Mouse (Mus musculus) right cerebral cortex, adult 18-20 months (tissue): ENCODE data around the gene Wwtr1.
A peak's percentile ranks its signal among the peaks of the same experiment; 100 is the strongest.

ENCODE experiments used
- DNase-seq: peaks from one replicate; pipeline ENCODE4 v3.0.0; 2022; ENCODE audit warnings: mixed read lengths

Wwtr1 gene

DNA sequence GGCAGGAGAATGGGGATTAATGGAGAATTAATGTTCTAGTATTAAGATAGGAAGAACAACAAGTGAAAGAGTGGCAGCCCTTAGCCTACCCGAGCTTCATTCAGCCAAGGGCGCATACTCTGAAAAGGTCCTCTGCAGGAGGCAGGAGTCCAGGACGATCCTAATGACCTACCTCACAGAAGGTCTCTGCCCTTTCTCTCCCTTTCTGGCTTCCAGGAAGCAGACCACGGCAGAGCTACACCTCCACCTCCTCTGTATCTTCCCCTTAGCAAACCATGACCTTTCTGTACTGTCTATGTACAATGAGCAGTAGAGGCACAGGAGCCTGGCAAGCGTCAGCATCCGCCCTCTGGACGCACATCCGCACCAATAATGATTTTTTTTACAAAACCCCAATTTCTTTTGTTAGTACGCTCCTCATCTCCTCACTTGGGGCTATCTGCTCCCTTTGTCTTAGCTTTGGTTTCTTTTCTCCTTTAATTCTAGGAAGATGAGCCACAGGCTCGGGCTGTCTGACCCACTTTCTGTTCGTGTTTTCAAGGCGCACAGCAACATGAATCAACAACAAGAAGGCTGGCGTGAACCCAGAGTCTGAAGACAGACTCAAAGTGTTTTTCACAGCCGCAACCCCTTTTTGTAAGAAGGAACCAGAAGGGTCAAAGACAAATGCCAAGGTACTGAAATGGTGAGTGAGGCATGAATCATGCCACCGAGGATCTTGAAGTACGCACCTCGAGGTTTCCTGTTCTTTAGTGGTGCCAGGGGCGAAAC lies 63.7 kb downstream of the Wwtr1 start:
- peak; percentile 19 for DNase-seq

- no peak for DNase-seq
Measured at GRCm38 (mm10) chr3:57509945-57510675, 65.6 kb downstream of the Wwtr1 start.

DNA sequence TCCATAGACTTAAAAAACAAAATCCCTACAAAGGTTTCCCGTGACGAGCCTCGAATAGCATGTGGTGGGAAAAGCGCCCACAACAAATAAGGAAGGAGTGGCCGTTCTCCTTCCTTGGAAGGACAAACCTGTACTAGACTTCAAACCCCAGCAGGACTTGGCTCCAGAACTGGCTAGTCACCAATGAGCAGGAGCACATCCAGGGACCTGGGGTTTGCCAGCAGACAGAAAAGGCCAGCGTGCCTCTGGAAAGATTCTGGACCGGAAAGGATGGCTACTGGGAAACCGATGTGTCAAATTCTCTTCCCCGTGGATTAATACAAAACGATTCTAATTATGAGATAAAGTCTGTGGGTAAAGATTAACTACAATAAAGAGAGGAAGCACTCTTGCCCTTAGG lies 69.7 kb downstream of the Wwtr1 start:
- DNase-seq = peak; percentile 12

DNA sequence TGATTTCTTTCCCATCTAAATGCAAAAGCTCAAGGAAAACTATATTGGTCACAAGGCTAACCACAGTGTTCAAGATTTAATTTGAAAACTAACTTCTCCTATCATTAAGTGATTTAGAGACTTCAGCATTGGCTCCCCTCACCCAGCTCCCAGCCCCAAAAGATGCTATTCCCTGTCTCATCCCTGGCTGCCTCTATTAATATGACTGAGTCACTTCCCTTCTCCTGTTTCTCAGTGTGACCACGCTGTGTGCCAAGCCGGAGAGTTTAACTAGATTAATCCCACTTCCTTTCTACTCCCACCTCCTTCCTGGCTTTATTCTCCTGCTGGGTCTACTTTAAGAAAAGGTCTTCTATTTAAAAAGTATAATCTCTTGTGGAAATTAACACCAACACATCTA lies 71.0 kb downstream of the Wwtr1 start:
- peak; percentile 45 for DNase-seq

DNA sequence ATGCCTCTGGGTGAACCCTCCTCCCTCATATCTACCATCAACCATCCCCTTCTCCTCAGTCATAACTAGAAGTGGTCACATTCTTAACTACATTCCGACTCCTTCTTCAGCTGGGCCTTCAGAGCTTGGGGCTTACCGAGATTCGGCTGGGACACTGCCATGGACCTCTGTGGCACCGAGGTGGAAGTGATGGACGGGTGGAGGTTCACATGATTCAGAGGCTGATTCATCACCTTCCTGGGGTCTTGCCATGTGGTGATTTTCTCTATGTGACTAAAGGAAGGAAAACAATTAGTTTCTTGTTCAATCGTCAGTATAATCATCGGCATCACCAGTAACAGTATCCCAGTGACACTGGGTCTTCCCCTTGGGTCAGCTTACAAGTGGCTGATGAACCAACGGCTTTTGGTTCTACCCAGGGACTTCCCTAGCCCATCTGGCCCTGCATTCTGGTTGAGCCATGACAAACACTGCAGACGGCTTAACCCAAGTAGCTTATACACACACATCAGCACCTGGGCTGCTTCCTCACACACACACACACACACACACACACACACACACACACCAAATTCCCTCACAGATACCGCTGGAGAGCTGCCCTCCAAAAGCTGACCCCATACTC lies 74.0 kb downstream of the Wwtr1 start:
- DNase-seq = no peak

DNA sequence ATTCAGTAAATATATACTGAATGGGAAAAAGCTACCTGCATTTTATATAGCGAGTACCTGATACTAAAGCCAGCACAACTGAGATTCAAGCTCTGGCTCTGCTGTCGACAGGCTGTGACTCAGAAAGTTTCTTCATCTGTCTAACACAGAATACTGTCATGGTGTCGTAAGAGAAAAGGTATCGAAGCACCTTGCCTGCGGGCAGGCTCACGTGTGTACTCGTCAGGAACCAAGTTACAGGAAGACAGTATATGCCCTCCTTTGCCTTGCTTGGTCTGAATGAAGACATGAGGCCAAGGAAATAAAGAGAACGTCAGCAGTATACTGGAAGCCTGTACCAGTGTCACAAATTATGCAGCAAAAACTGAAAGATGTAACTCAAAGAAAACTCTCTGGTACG lies 74.9 kb downstream of the Wwtr1 start:
- DNase-seq = no peak

GRCm38 (mm10) chr3:57497791-57498190 lies 77.9 kb downstream of the Wwtr1 start:
- DNase-seq = no peak

- no peak for DNase-seq
Measured at GRCm38 (mm10) chr3:57496428-57496827, 79.3 kb downstream of the Wwtr1 start.

DNA sequence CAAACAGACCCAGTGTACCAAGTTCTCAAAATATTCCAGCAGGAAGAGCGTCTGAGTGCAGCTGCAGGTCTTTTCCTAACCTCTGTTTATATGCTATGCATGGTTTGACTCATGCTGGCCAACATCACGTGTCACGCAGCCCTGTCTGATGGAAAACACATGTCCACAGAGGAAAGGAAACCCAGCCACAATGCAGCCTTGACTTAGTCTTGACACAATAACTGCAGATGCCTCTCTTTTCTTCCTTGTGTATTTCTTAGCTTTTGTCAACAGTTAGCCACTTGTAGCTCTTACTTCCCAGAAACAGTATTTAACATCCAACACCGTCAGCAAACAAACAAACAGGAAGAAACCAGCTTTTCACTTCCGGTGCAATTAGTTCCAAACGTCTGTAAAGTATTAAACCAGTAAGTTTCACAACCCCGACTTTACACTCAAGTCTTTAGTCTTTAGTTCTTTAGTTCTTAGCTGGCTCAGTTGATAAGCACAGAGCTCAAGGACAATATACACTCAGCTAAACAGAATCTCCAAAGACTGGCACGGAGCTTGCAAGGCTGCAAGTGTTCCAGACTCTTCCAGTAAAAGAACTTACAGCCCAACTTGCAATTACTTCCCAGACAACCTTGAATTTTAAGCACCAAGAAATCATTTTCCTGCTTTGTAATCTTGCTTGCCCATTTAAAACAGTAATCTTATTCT lies 88.1 kb downstream of the Wwtr1 start:
- no peak for DNase-seq

GRCm38 (mm10) chr3:57486068-57486467 lies 89.6 kb downstream of the Wwtr1 start:
- no peak for DNase-seq

- no peak for DNase-seq
Measured at GRCm38 (mm10) chr3:57481981-57482380, 93.7 kb downstream of the Wwtr1 start.

DNA sequence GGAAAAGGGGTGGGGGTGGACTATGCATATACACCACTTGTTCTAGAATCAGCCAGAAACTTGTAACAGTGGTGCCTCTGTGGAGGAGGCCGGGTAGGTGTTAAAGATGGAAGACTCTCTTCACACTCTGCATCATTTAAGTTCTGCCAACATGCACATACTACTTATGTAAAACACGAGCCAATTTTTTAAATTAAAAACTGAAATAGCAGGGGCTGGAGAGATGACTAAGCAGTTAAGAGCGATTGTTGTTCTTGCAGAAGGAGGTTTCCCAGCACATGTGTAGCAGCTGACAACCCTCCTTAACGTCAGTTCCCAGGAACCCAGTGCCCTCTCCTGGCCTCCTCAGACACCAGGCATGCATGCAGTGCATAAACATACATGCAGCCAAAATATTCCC lies 95.1 kb downstream of the Wwtr1 start:
- DNase-seq = peak; percentile 26

- DNase-seq = no peak
Measured at GRCm38 (mm10) chr3:57474421-57474820, 101.3 kb downstream of the Wwtr1 start.

- no peak for DNase-seq
Measured at GRCm38 (mm10) chr3:57472407-57472806, 103.3 kb downstream of the Wwtr1 start.

- peak; percentile 40 for DNase-seq
Measured at GRCm38 (mm10) chr3:57470981-57471601, 104.6 kb downstream of the Wwtr1 start.

- DNase-seq = peak; percentile 25
Measured at GRCm38 (mm10) chr3:57470326-57470725, 105.4 kb downstream of the Wwtr1 start.

DNA sequence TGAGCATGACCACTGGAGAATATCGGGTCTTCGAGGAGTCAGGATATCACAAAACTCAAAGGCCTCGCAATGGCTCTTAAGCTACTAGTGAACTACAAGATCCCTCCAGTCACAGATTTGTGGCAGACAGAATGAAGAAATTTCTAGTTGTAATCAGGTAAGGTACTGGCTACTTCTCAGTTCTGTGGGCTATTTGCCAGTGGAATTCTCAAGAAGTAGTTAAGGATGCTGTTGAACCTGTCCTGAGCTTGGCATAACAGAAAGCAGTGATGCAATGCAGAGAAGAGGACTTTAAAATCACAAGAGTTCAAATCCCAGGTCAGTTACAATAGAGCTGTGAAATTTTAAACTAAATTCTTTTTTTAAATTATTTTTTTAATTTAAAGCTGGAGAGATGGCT lies 106.4 kb downstream of the Wwtr1 start:
- no peak for DNase-seq

GRCm38 (mm10) chr3:57466289-57466688 lies 109.4 kb downstream of the Wwtr1 start:
- no peak for DNase-seq

GRCm38 (mm10) chr3:57463302-57463701 lies 112.4 kb downstream of the Wwtr1 start:
- DNase-seq = no peak

GRCm38 (mm10) chr3:57458652-57459051 lies 117.1 kb downstream of the Wwtr1 start:
- no peak for DNase-seq

DNA sequence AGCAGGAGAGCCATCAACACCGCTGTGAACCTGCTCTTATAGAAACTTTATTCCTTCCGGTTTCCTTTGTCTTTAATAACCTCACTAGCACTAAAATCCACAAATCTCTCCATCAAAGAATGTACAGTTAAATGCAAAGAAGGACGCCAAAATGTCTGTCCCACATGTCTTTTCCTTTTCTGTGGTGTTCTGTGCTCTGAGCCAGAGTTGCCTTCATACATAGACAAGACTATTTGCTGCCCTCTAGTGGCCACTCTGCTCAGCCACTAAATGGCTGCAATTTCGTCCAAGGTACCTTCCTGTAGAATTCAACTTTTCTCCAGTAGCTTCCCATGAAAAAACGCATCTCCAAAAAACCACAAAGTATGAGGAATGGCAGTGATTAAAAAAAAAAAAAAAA lies 127.3 kb downstream of the Wwtr1 start:
- peak; percentile 73 for DNase-seq

- DNase-seq = no peak
Measured at GRCm38 (mm10) chr3:57447889-57448288, 127.8 kb downstream of the Wwtr1 start.

DNA sequence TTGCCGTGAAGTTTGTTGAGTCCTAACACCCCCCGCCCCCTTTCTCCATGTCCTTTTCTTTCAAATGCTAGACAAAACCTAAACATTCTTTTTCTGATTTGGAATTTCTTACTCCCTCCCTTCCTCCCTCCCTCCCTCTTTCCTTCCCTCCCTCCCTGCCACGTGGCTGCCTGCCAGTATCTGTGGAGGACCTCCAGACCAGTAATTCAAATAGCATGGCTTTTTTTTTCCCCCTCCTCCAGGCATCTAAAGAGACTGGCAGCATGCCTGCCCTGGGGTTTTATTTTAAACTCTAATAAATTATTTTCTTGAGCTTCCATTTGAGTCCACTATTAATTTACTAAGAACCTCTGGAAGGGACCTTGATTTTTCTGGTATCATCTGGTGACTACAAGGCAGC lies 130.0 kb downstream of the Wwtr1 start:
- DNase-seq = no peak
